In the genomic region with DNA sequence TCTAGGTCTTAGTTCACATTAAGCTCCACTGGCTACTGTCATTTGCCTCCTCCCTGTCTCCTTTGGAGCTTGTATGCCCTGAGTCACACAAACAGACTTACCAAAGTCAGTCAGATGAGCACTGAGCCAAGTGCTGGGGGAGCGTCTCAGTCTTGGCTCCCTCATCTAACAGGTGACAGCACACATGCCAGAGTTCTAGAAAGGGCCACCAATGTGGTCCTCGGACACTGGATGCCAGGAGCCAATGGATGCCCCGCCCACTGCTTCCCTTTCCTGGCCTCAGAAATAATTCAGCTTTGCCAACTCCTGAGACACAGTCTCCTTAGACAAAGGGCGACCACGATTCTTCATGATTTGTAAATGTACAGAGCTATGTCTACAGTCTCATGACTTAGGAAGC, we compare ENCODE assay signal across 18 mouse cellular contexts.
"Had no signal": no experiment of that assay in that cellular context is flagged by ENCODE, and none has a peak within 500 bp of the region (broad histone marks: within the 10 kb centered on the region; RNA-seq: fewer than 3 reads in every experiment).

No protein-coding gene starts in this region.

- H3K27ac ChIP-seq: kidney, embryonic 15.5 days; liver, embryonic 13.5 days; macrophage; midbrain, embryonic 12.5 days; midbrain, embryonic 15.5 days; neural tube, embryonic 12.5 days; neural tube, embryonic 15.5 days; stomach, embryonic 15.5 days had no signal

- H3K9me3 ChIP-seq: kidney, embryonic 15.5 days; liver, embryonic 13.5 days; midbrain, embryonic 12.5 days; midbrain, embryonic 15.5 days; neural tube, embryonic 12.5 days; neural tube, embryonic 15.5 days; stomach, embryonic 15.5 days had no signal

- H3K4me1 ChIP-seq: kidney, embryonic 15.5 days; liver, embryonic 13.5 days; midbrain, embryonic 12.5 days; midbrain, embryonic 15.5 days; neural tube, embryonic 12.5 days; neural tube, embryonic 15.5 days; stomach, embryonic 15.5 days had no signal

- H3K4me2 ChIP-seq: kidney, embryonic 15.5 days; liver, embryonic 13.5 days; lung, embryonic 14.5 days; midbrain, embryonic 12.5 days; midbrain, embryonic 15.5 days; neural tube, embryonic 12.5 days; neural tube, embryonic 15.5 days; stomach, embryonic 15.5 days had no signal

- H3K27me3 ChIP-seq: kidney, embryonic 15.5 days; liver, embryonic 13.5 days; midbrain, embryonic 12.5 days; midbrain, embryonic 15.5 days; neural tube, embryonic 12.5 days; neural tube, embryonic 15.5 days; stomach, embryonic 15.5 days had no signal

- H3K36me3 ChIP-seq: kidney, embryonic 15.5 days; liver, embryonic 13.5 days; midbrain, embryonic 12.5 days; midbrain, embryonic 15.5 days; neural tube, embryonic 12.5 days; neural tube, embryonic 15.5 days; stomach, embryonic 15.5 days had no signal

- H3K4me3 ChIP-seq: kidney, embryonic 15.5 days; liver, embryonic 13.5 days; midbrain, embryonic 12.5 days; midbrain, embryonic 15.5 days; neural tube, embryonic 12.5 days; neural tube, embryonic 15.5 days; stomach, embryonic 15.5 days had no signal

- DNase-seq: kidney, adult 8-10 months; kidney, postnatal 10 days; kidney, postnatal 36 days; liver, embryonic 13.5 days; lung, embryonic 14.5 days; right cerebral cortex, adult 18-20 months; right cerebral cortex, postnatal 14 days; right cerebral cortex, postnatal 4 days; spleen, adult 18-20 months; thymus, postnatal 25 days had no signal

- ATAC-seq: lung, postnatal 0 days; midbrain, embryonic 15.5 days had no signal

- H3K9ac ChIP-seq: kidney, embryonic 15.5 days; liver, embryonic 13.5 days; lung, embryonic 14.5 days; midbrain, embryonic 12.5 days; midbrain, embryonic 15.5 days; neural tube, embryonic 12.5 days; neural tube, embryonic 15.5 days; stomach, embryonic 15.5 days had no signal
